Mouse (Mus musculus) inflammation-experienced regulatory T-cells, adult 6 months (primary cell): ENCODE measurements around the gene Phf13. TPM values are rescaled to one million over a fixed set of nuclear protein-coding genes. Genes with fewer than 3 reads are reported as not detected.
"Not testable (repeated sequence)": the region's sequence is repeated elsewhere in the genome, so short reads cannot be mapped to it uniquely, and the experiment has no call there.

Source experiments
- ATAC-seq: one replicate; pipeline ENCODE4 v1.8.0; 2017
- polyA plus RNA-seq, 3 experiments: library from polyadenylated mRNA; unstranded; fragments of 100-300 nt; shearing (Covaris generic); gene quantifications; one replicate each; pipeline ENCODE4 v1.2.1; 2017

Phf13 gene
- 1 to 10 TPM; 3.2 to 4.6 (median 4.2) TPM for polyA plus RNA-seq

- peak; percentile 92 for ATAC-seq
Measured at GRCm38 (mm10) chr4:151996173-151996950, at the start of gene Phf13. Phf13 (minus strand) TSS chr4:151996258.

GRCm38 (mm10) chr4:152044609-152045008 lies 48.6 kb upstream of the Phf13 start:
- ATAC-seq = no peak

GRCm38 (mm10) chr4:152043171-152043570 lies 47.1 kb upstream of the Phf13 start:
- ATAC-seq = no peak

- no peak for ATAC-seq
Measured at GRCm38 (mm10) chr4:152041924-152042641, 46.0 kb upstream of the Phf13 start.

DNA sequence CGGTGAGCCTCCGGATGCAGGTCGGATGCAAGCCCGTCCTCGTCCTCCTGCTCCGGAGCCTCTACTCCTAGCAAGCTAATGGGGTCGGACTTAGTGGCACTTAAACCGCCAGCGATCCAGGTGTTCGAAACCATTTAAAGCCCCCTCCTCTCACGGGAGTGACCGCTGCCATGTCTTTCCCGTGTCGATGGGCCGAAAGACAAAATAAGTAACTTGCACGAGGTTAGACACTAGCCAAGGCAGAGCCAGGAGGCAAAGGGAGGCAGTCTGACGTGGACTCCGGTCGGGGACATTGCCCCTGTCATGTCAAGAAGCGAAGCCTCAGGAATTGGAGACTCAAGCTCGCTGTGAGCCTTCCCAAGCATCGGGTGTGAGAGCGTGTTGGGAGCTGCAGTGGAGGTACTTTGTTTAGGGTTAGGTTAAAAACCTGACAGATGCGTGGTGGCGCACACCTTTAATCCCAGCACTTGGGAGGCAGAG lies 43.8 kb upstream of the Phf13 start:
- no peak for ATAC-seq

GRCm38 (mm10) chr4:152038985-152039830 lies 43.1 kb upstream of the Phf13 start, which contains the start of gene Nol9:
Nol9 (plus strand) TSS chr4:152039321.
- peak; percentile 90 for ATAC-seq

DNA sequence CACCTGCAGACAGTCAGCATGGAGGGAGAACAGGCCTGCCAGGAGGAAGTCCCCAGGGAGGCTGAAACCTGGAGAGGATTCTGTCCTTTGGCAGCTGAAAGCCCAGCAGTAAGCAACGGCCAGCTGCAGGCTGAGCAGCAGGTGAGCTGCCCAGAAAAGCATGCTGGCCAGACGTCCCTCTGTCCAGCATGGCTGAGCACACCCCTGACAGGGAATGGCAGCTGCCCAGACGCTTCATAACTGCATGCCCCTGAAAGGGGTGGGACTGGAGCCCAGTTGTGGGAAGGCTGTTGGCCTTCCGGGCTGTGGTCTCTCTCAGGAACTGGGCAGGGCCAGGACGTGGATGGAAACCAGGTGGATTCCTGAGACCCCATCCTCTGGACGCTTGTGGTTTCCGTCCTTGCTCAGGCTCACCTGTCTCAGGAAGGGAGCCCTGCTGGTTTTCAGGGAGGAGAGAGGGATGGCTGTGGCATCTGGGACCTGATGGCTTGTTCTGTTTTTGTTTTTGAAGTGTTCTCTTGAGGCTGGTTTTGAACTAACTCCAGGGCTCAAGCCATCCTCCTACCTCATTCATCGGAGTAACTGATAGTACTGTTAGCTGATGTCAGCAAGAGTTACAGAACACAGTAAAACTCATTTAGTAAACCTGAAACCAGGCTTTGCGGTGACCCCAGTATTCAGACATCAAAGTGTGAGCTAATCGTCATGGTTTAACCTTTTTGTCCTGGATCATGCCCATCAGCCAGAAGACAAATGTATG lies 42.3 kb upstream of the Phf13 start, which contains the start of gene Tas1r1:
Gene Tas1r1 (minus strand): TSS at position 344 of the 760 bp plus-strand sequence.
- peak; percentile 18 for ATAC-seq

DNA sequence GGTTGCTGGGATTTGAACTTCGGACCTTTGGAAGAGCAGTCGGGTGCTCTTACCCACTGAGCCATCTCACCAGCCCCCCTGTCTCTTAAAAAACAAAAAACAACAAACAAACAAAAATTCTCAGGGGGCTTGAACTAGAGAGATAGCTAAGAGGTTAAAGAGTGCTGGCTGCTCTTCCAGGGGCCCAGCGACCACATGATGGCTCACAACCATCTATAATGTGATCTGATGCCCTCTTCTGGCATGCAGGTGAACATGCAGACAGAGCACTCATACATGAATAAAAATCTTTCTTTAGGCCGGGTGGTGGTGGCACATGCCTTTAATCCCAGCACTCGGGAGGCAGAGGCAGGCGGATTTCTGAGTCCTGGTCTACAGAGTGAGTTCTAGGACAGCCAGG lies 40.4 kb upstream of the Phf13 start:
- ATAC-seq = not testable (repeated sequence)

- no peak for ATAC-seq
Measured at GRCm38 (mm10) chr4:152032922-152033321, 36.9 kb upstream of the Phf13 start.

DNA sequence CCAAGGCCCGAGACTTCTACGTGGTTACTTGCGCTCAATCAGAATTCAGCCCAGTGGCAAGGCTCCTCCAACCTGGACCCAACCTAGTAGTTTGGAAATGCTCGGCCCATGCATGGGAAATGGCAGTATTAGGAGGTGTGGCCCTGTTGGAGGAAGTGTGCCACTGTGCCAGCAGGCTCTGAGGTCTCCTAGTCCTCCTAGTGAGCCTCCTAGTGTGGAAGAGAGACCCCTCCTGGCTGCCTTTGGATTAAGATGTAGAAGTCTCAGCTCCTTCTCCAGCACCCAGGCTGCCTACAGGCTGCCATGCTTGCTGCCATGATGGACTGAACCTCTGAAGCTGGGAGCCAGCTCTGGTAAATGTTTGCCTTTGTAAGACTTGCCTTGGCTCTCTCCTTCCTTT lies 33.9 kb upstream of the Phf13 start:
- ATAC-seq = no peak

- no peak for ATAC-seq
Measured at GRCm38 (mm10) chr4:152029087-152029486, 33.0 kb upstream of the Phf13 start.

- no peak for ATAC-seq
Measured at GRCm38 (mm10) chr4:152028456-152028855, 32.4 kb upstream of the Phf13 start.

- peak; percentile 99 for ATAC-seq
Measured at GRCm38 (mm10) chr4:152027524-152027923, 31.5 kb upstream of the Phf13 start, which contains the start of gene Zbtb48. Zbtb48 (minus strand) TSS chr4:152027671.

DNA sequence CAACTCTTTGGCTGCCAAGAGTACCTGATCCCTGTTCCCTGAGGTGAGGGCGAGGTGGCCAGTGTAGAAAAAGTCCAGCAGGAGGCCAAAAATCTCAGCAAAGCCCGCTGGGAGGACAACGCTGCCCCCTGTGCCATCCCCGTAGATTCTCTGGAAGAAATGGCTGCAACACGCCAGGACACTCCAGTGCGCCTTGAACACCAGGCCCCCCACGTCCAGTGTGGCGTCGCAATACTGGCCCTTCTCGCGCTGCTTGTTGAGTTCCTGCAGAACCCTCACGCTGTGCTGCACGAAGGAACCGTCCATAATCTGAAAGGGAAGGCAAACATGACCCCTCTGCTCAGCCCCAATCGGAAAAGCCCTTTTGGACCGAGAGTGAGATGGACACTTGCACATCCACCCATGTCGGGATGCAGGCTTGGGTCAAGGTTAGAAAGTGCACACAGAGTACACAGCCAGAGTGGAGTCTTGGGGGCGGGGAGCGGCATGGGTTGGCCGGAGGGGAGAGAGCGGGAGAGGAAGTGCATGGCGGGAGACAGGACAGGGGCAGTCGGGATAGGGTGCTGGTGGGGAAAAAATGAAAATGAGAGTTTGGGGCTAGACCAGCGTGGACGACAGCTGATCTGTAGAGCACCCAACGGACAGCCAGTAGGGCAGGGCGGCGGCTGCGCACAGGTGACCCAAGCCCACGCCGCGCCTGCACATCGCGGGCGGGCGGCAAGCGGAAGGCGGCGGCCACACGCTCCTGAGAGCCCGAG lies 30.9 kb upstream of the Phf13 start:
- ATAC-seq = peak; percentile 11

- ATAC-seq = no peak
Measured at GRCm38 (mm10) chr4:152024525-152024924, 28.5 kb upstream of the Phf13 start.

- no peak for ATAC-seq
Measured at GRCm38 (mm10) chr4:152022506-152022905, 26.4 kb upstream of the Phf13 start.

GRCm38 (mm10) chr4:152021568-152022097 lies 25.6 kb upstream of the Phf13 start:
- ATAC-seq = no peak

GRCm38 (mm10) chr4:152020024-152020423 lies 24.0 kb upstream of the Phf13 start:
- no peak for ATAC-seq

DNA sequence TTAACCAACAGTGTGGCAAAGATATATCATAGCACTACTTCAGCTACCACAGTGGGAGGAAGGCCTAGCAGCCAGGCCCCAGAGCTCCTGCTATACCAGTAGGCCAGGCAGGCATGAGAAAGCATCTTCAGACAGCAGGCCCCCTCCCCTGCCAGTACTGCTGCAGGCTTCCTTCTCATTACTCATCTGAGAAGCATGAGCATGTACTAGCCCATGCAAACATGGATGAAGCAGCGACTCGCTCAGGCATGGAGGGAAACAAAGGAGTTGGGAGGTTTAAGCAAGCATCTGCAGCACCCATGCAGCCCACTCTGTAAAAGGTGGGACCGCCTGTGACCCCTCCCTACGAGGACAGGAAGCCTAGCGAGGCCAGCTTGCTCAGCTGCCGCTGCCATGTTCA lies 23.0 kb upstream of the Phf13 start:
- ATAC-seq = no peak

DNA sequence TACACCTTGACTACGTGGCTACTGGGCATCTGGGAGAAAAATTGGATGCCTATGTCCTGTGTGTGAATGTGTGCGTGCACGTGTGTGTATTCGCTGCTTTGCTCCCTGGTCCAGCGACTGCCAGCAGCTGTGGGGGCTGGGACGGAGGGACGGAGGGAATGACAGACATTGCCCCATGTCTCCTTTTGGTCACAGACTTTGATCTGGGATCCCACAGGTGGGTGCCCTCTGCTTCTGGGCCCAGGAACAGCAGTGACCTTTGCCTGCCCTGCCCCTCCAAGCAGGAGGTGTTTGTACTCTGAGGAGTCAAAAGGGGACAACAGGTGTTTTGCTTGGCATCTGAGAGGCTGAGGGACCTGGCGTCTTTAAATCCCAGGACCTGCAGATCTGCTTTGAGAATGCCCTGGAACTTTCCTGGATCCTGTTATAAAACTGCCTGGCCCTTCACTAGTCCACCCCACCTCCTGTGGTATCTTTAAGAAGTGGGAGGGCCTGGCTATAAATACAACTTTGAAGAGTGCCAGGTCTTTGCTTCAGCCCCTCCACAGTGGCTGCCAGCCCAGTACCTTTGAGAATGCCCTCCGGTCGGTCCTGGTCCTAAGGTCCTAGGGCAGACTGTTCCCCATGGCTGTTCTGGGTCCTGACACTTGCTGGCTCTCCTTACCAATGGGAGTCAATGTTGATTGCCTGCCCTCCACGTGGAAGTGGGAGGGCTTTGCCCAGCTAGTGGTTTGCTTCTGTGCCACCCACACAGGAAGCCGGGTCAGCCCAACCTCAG lies 17.2 kb upstream of the Phf13 start:
- no peak for ATAC-seq
